13 mouse cellular contexts compared by ENCODE assay signal in the genomic region with DNA sequence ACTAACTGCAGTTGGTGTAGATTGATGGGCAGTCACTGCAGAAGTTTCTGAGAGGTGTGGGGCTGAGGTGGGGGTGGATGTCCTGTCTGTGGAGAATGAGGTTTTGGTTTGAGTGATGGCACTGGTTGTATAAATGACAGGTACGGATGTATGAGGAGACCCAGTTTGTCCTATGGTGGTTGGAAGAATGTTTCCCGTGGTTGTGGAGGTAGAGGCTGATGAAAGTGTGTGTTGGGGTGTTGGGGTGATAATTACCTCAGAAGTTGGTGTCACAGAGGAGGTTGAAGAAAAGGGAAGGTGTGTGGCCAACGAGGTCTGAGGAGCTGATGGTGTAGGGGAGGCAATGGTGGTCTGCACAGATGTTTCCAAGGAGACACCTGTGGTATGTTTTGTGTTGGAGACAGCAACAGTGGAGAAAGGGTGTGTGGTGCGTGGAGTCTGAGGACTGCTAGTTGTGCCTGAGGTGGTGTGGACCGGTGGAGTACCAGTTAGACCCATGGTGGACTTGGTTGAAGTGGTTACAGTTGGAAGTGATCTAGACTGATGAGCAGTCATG. TPM values are rescaled to one million over a fixed set of nuclear protein-coding genes. Genes with fewer than 3 reads are reported as not detected.
A peak's percentile ranks its signal among the peaks of the same experiment; 100 is the strongest.
DNase-seq lines count a peak whose midpoint lies in the region; ATAC-seq and TF ChIP-seq lines count a peak whose summit lies in the region.
"Not testable (repeated sequence)": the region's sequence is repeated elsewhere in the genome, so short reads cannot be mapped to it uniquely, and the experiment has no call there.
"Had no signal": no experiment of that assay in that cellular context is flagged by ENCODE, and none has a peak within 500 bp of the region (broad histone marks: within the 10 kb centered on the region; RNA-seq: fewer than 3 reads in every experiment).

No protein-coding gene starts in this region.

- H3K27me3 ChIP-seq in forebrain, embryonic 14.5 days (replicated peaks; ENCODE audit: control insufficient read depth, insufficient read depth, low read length); heart, embryonic 15.5 days; hindbrain, postnatal 0 days (ENCODE audit: insufficient read depth, low read length); limb, embryonic 12.5 days; lung, embryonic 14.5 days (ENCODE audit: insufficient read depth, low read length); midbrain, embryonic 15.5 days (replicated peaks); stomach, embryonic 14.5 days (ENCODE audit: control insufficient read depth, insufficient read depth, low read length): not testable (repeated sequence)

- not testable (repeated sequence) for H3K27ac ChIP-seq in forebrain, embryonic 14.5 days (ENCODE audit: low read depth, low read length); heart, embryonic 15.5 days; hindbrain, postnatal 0 days; limb, embryonic 12.5 days; lung, embryonic 14.5 days (ENCODE audit: low read depth); midbrain, embryonic 15.5 days; stomach, embryonic 14.5 days (ENCODE audit: low read length)

- ATAC-seq in common myeloid progenitor, adult 5-6 weeks (replicated peaks; ENCODE audit: low read depth, poor library complexity, severe bottlenecking): 0 out of 2 replicates have a peak, but pooled peaks have one; percentile 16
- peak; percentile 66 for ATAC-seq in forebrain, embryonic 14.5 days
- ATAC-seq in heart, embryonic 15.5 days (replicated peaks; ENCODE audit: insufficient number of reproducible peaks, insufficient read depth, low FRiP score, low read depth): 0 out of 2 replicates have a peak, but pooled peaks have one; percentile 19
- peak; percentile 58 for ATAC-seq in hindbrain, postnatal 0 days
- peak; percentile 33; the same call in 1 of the 2 replicates for ATAC-seq in limb, embryonic 12.5 days (ENCODE audit: insufficient number of reproducible peaks, insufficient read depth, low FRiP score, low TSS enrichment, low read depth)
- peak; percentile 45; the same call in 1 of the 2 replicates for ATAC-seq in lung, embryonic 14.5 days (ENCODE audit: insufficient read depth)
- ATAC-seq in midbrain, embryonic 15.5 days (replicated peaks): peak; percentile 61
- ATAC-seq in stomach, embryonic 14.5 days (ENCODE audit: insufficient number of reproducible peaks, insufficient read depth, low FRiP score, low read depth): peak; percentile 64

- not testable (repeated sequence) for DNase-seq in forebrain, embryonic 14.5 days (ENCODE audit: low spot score); hindbrain, postnatal 0 days (ENCODE audit: low spot score); lung, embryonic 14.5 days

- H3K4me2 ChIP-seq in forebrain, embryonic 14.5 days (ENCODE audit: low read length); heart, embryonic 15.5 days; hindbrain, postnatal 0 days (ENCODE audit: low read depth, low read length); limb, embryonic 12.5 days; lung, embryonic 14.5 days; midbrain, embryonic 15.5 days; stomach, embryonic 14.5 days (replicated peaks; ENCODE audit: low read depth, low read length): not testable (repeated sequence)

- H3K9ac ChIP-seq in forebrain, embryonic 14.5 days (ENCODE audit: low read length); heart, embryonic 15.5 days; hindbrain, postnatal 0 days (replicated peaks; ENCODE audit: low read length); limb, embryonic 12.5 days (replicated peaks); lung, embryonic 14.5 days; midbrain, embryonic 15.5 days; stomach, embryonic 14.5 days (replicated peaks; ENCODE audit: low read depth, low read length): not testable (repeated sequence)

- H3K4me3 ChIP-seq in forebrain, embryonic 14.5 days (ENCODE audit: low read depth, low read length); heart, embryonic 15.5 days; hindbrain, postnatal 0 days (ENCODE audit: low read length); limb, embryonic 12.5 days (replicated peaks); lung, embryonic 14.5 days (ENCODE audit: low read depth, low read length); midbrain, embryonic 15.5 days; stomach, embryonic 14.5 days (ENCODE audit: low read depth, low read length): not testable (repeated sequence)

- not testable (repeated sequence) for H3K9me3 ChIP-seq in forebrain, embryonic 14.5 days (replicated peaks; ENCODE audit: control insufficient read depth, low read length); heart, embryonic 15.5 days (replicated peaks); hindbrain, postnatal 0 days (ENCODE audit: low read length); limb, embryonic 12.5 days; lung, embryonic 14.5 days (ENCODE audit: low read depth, low read length); midbrain, embryonic 15.5 days; stomach, embryonic 14.5 days (ENCODE audit: control insufficient read depth, low read depth, low read length)

- TF ChIP-seq CTCF in hindbrain, postnatal 0 days (IDR thresholded peaks at IDR 0.05; ENCODE audit: low read depth); lung, embryonic 14.5 days (IDR thresholded peaks at IDR 0.05; ENCODE audit: low read depth): not testable (repeated sequence)

- 87% methylated on average over 5 of the region's 5 CpGs for WGBS in forebrain, embryonic 14.5 days
- WGBS in heart, embryonic 15.5 days: 82% methylated on average over 5 of the region's 5 CpGs
- 87% methylated on average over 5 of the region's 5 CpGs for WGBS in hindbrain, postnatal 0 days
- WGBS in limb, embryonic 12.5 days: 86% methylated on average over 5 of the region's 5 CpGs
- 83% methylated on average over 5 of the region's 5 CpGs for WGBS in lung, embryonic 14.5 days
- 84% methylated on average over 5 of the region's 5 CpGs for WGBS in midbrain, embryonic 15.5 days
- WGBS in stomach, embryonic 14.5 days: 84% methylated on average over 5 of the region's 5 CpGs

- H3K36me3 ChIP-seq in forebrain, embryonic 14.5 days (ENCODE audit: control insufficient read depth, insufficient read depth, low read length); heart, embryonic 15.5 days; hindbrain, postnatal 0 days (ENCODE audit: insufficient read depth, low read length); limb, embryonic 12.5 days; lung, embryonic 14.5 days (ENCODE audit: insufficient read depth); midbrain, embryonic 15.5 days (replicated peaks); stomach, embryonic 14.5 days (ENCODE audit: control insufficient read depth, insufficient read depth, low read length): not testable (repeated sequence)

- not testable (repeated sequence) for H3K4me1 ChIP-seq in forebrain, embryonic 14.5 days (ENCODE audit: control insufficient read depth, insufficient read depth, low read length); heart, embryonic 15.5 days (replicated peaks); hindbrain, postnatal 0 days (ENCODE audit: insufficient read depth, low read length); limb, embryonic 12.5 days (replicated peaks); lung, embryonic 14.5 days (ENCODE audit: insufficient read depth); midbrain, embryonic 15.5 days; stomach, embryonic 14.5 days (ENCODE audit: control insufficient read depth, insufficient read depth, low read length)

RNA-seq across cellular contexts. Expression of a gene that starts 15.7 kb away (rescaled TPM):
- 0.18 TPM in 1 of 2 replicates, not detected in the other for total RNA-seq in common myeloid progenitor, adult 5-6 weeks (2017)
- 0.09 and 0.16 TPM in 2 replicates for polyA plus RNA-seq in forebrain, embryonic 14.5 days (2014; fragmentation: Nextera tagmentation; extraction: Ambion mirVana)
- polyA plus RNA-seq in heart, embryonic 15.5 days (2015; fragmentation: Nextera tagmentation; extraction: Ambion mirVana): 0.08 and 0.22 TPM in 2 replicates
- total RNA-seq in hindbrain, postnatal 0 days (2014; rRNA removed): not detected in 2 replicates
- 0.13 and 0.23 TPM in 2 replicates for polyA plus RNA-seq in hindbrain, postnatal 0 days (2015; fragmentation: Nextera tagmentation; extraction: Ambion mirVana)
- polyA plus RNA-seq in limb, embryonic 12.5 days (2016; fragmentation: Nextera tagmentation; extraction: Ambion mirVana): 0.18 TPM in 2 replicates
- polyA plus RNA-seq in lung, embryonic 14.5 days (2014; fragmentation: Nextera tagmentation; extraction: Ambion mirVana): 0.18 and 0.32 TPM in 2 replicates
- polyA plus RNA-seq in midbrain, embryonic 15.5 days (2015; fragmentation: Nextera tagmentation; extraction: Ambion mirVana): 0.27 and 0.37 TPM in 2 replicates
- 1.2 and 1.6 TPM in 2 replicates for polyA plus RNA-seq in stomach, embryonic 14.5 days (2014; fragmentation: Nextera tagmentation; extraction: Ambion mirVana)
- total RNA-seq: gastrocnemius, postnatal 10 days; heart, postnatal 10 days; left cerebral cortex, postnatal 10 days had no signal
- polyA plus RNA-seq: cortical plate, adult 2 months; G1E had no signal

RNA-seq across cellular contexts. Expression of a gene that starts 50.7 kb away (rescaled TPM):
- not detected in 2 replicates for total RNA-seq in common myeloid progenitor, adult 5-6 weeks (2017)
- polyA plus RNA-seq in forebrain, embryonic 14.5 days (2014; fragmentation: Nextera tagmentation; extraction: Ambion mirVana): not detected in 2 replicates
- polyA plus RNA-seq in heart, embryonic 15.5 days (2015; fragmentation: Nextera tagmentation; extraction: Ambion mirVana): 0.09 and 0.23 TPM in 2 replicates
- total RNA-seq in hindbrain, postnatal 0 days (2014; rRNA removed): 0.83 and 1.3 TPM in 2 replicates
- polyA plus RNA-seq in hindbrain, postnatal 0 days (2015; fragmentation: Nextera tagmentation; extraction: Ambion mirVana): 0.20 and 0.91 TPM in 2 replicates
- 0.60 and 0.61 TPM in 2 replicates for polyA plus RNA-seq in limb, embryonic 12.5 days (2016; fragmentation: Nextera tagmentation; extraction: Ambion mirVana)
- 0.09 TPM in 1 of 2 replicates, not detected in the other for polyA plus RNA-seq in lung, embryonic 14.5 days (2014; fragmentation: Nextera tagmentation; extraction: Ambion mirVana)
- 0.15 and 0.38 TPM in 2 replicates for polyA plus RNA-seq in midbrain, embryonic 15.5 days (2015; fragmentation: Nextera tagmentation; extraction: Ambion mirVana)
- 0.45 and 0.57 TPM in 2 replicates for polyA plus RNA-seq in stomach, embryonic 14.5 days (2014; fragmentation: Nextera tagmentation; extraction: Ambion mirVana)
- polyA plus RNA-seq: G1E had no signal

Comparison
In these comparisons a context has a peak if more than half of its experiments do, and no peak if none do; other contexts are left out.
1. ATAC-seq: peak in every context shown above with its lines; median percentile 66 in forebrain, embryonic 14.5 days; 64 in stomach, embryonic 14.5 days; 61 in midbrain, embryonic 15.5 days; 58 in hindbrain, postnatal 0 days; 45 in lung, embryonic 14.5 days; 33 in limb, embryonic 12.5 days; 19 in heart, embryonic 15.5 days; 16 in common myeloid progenitor, adult 5-6 weeks.